Mouse (Mus musculus): ENCODE data around the gene Zfhx3. TPM values are rescaled to one million over a fixed set of nuclear protein-coding genes. Genes with fewer than 3 reads are reported as not detected.

Gene Zfhx3
- total RNA-seq, 2 experiments from 2014 or later, result 7.2 to 8.3 TPM

- DNase-seq, result no peak
- intact Hi-C loops (cut with DNase I), result no loop called here
Observed at GRCm38 (mm10) chr8:108989841-108990240, 1047.4 kb downstream of the Zfhx3 start.

GRCm38 (mm10) chr8:108990537-108990936 lies 1048.1 kb downstream of the Zfhx3 start:
- intact Hi-C loops (cut with DNase I), result no loop called here

GRCm38 (mm10) chr8:108991395-108991794 lies 1049.0 kb downstream of the Zfhx3 start:
- intact Hi-C loops (cut with DNase I), result no loop called here
- DNase-seq, result no peak

More at GRCm38 (mm10) chr8:108990537-108990936, 1048.1 kb downstream of the Zfhx3 start:
- DNase-seq, result no peak

GRCm38 (mm10) chr8:108993718-108994117 lies 1051.3 kb downstream of the Zfhx3 start:
- no peak for DNase-seq
- intact Hi-C loops (cut with DNase I), result no loop called here

- intact Hi-C loops (cut with DNase I), result no loop called here
- DNase-seq, result no peak
Observed at GRCm38 (mm10) chr8:108994187-108994586, 1051.7 kb downstream of the Zfhx3 start.

- DNase-seq, result no peak
- intact Hi-C loops (cut with DNase I), result no loop called here
Observed at GRCm38 (mm10) chr8:108994880-108995279, 1052.4 kb downstream of the Zfhx3 start.

- intact Hi-C loops (cut with DNase I), result no loop called here
- no peak for DNase-seq
Observed at GRCm38 (mm10) chr8:108997334-108997733, 1054.9 kb downstream of the Zfhx3 start.

GRCm38 (mm10) chr8:108999297-109000249 lies 1057.1 kb downstream of the Zfhx3 start:
- intact Hi-C loops (cut with DNase I), result no loop called here
- DNase-seq, result no peak

- DNase-seq, result no peak
- intact Hi-C loops (cut with DNase I), result no loop called here
Observed at GRCm38 (mm10) chr8:109001031-109001430, 1058.6 kb downstream of the Zfhx3 start.

GRCm38 (mm10) chr8:109001923-109002322 lies 1059.5 kb downstream of the Zfhx3 start:
- intact Hi-C loops (cut with DNase I), result no loop called here
- no peak for DNase-seq

GRCm38 (mm10) chr8:109006986-109007385 lies 1064.5 kb downstream of the Zfhx3 start:
- intact Hi-C loops (cut with DNase I), result no loop called here
- DNase-seq, result no peak

Small RNA genes lying within 50 kb of the gene (microRNA-seq; reads per million reads assigned to microRNA genes)
- gene Mir3108 (ENCODE audit: borderline number of aligned reads in 2 of 2), result 0 reads per million in 2 experiments
